Mouse (Mus musculus): ENCODE data around the gene Camk2g.
"Not testable (repeated sequence)": the region's sequence is repeated elsewhere in the genome, so short reads cannot be mapped to it uniquely, and the experiment has no call there.

The Camk2g gene

GRCm38 (mm10) chr14:20738511-20738910 is 55.4 kb downstream of the Camk2g start:
- no peak for DNase-seq (ENCODE audit: low read depth, low spot score)

- DNase-seq (ENCODE audit: low read depth, low spot score), result peak; percentile 51
These were observed 56.6 kb downstream of the Camk2g start for GRCm38 (mm10) chr14:20737306-20737705.

GRCm38 (mm10) chr14:20735892-20736390 is 57.9 kb downstream of the Camk2g start:
- DNase-seq (ENCODE audit: low read depth, low spot score), result no peak

- no peak for DNase-seq (ENCODE audit: low read depth, low spot score)
These were observed 58.8 kb downstream of the Camk2g start for GRCm38 (mm10) chr14:20735052-20735451.

- peak; percentile 92 for DNase-seq (ENCODE audit: low read depth, low spot score)
These were observed 59.7 kb downstream of the Camk2g start, which contains the start of gene Ndst2 for GRCm38 (mm10) chr14:20733952-20734774. TSS of gene Ndst2 (minus strand) at chr14:20734562.

GRCm38 (mm10) chr14:20733041-20733951 is 60.6 kb downstream of the Camk2g start:
- no peak for DNase-seq (ENCODE audit: low read depth, low spot score)

GRCm38 (mm10) chr14:20730853-20731602 is 62.9 kb downstream of the Camk2g start:
- DNase-seq (ENCODE audit: low read depth, low spot score), result no peak

GRCm38 (mm10) chr14:20729871-20730270 is 64.0 kb downstream of the Camk2g start:
- DNase-seq (ENCODE audit: low read depth, low spot score), result no peak

- DNase-seq (ENCODE audit: low read depth, low spot score), result no peak
These were observed 68.1 kb downstream of the Camk2g start for GRCm38 (mm10) chr14:20725660-20726339.

- peak; percentile 65 for DNase-seq (ENCODE audit: low read depth, low spot score)
These were observed 69.8 kb downstream of the Camk2g start for GRCm38 (mm10) chr14:20724043-20724442.

- no peak for DNase-seq (ENCODE audit: low read depth, low spot score)
These were observed 70.9 kb downstream of the Camk2g start for GRCm38 (mm10) chr14:20723006-20723405.

- DNase-seq (ENCODE audit: low read depth, low spot score), result no peak
These were observed 72.5 kb downstream of the Camk2g start for GRCm38 (mm10) chr14:20721371-20721770.

- DNase-seq (ENCODE audit: low read depth, low spot score), result no peak
These were observed 74.1 kb downstream of the Camk2g start for GRCm38 (mm10) chr14:20719767-20720166.

GRCm38 (mm10) chr14:20718443-20718842 is 75.4 kb downstream of the Camk2g start:
- no peak for DNase-seq (ENCODE audit: low read depth, low spot score)

- no peak for DNase-seq (ENCODE audit: low read depth, low spot score)
These were observed 80.1 kb downstream of the Camk2g start for GRCm38 (mm10) chr14:20713832-20714231.

- no peak for DNase-seq (ENCODE audit: low read depth, low spot score)
These were observed 85.6 kb downstream of the Camk2g start for GRCm38 (mm10) chr14:20708239-20708638.

GRCm38 (mm10) chr14:20707201-20708190 is 86.4 kb downstream of the Camk2g start, which contains the start of gene Zswim8:
TSS of gene Zswim8 (plus strand) at chr14:20707552.
- peak; percentile 92 for DNase-seq (ENCODE audit: low read depth, low spot score)

GRCm38 (mm10) chr14:20703461-20703860 is 90.4 kb downstream of the Camk2g start:
- DNase-seq (ENCODE audit: low read depth, low spot score), result not testable (repeated sequence)

GRCm38 (mm10) chr14:20702741-20703381 is 91.0 kb downstream of the Camk2g start, which contains the start of gene Chchd1:
TSS of gene Chchd1 (plus strand) at chr14:20703006.
- peak; percentile 93 for DNase-seq (ENCODE audit: low read depth, low spot score)

Measured in mesoderm, embryonic 11.5 days (tissue).